Mouse (Mus musculus) MEL (cell line): ENCODE measurements around the gene Tnnt1. TPM values are rescaled to one million over a fixed set of nuclear protein-coding genes. Genes with fewer than 3 reads are reported as not detected.

Experiments used
- DNase-seq: peaks from one replicate; pipeline ENCODE4 v3.0.0; 2011; ENCODE audit warnings: low read depth, low spot score
- H3K27ac ChIP-seq: 2 replicates; pipeline ENCODE4 v1.5.1; 2012; ENCODE audit warnings: low read depth, mild to moderate bottlenecking, control low read depth, low read length, moderate library complexity; ENCODE audit not compliant: control insufficient read depth
- H3K27me3 ChIP-seq, 2 experiments: fragments of 150-350 bp in 1 of 2; sonication (generic) in 1 of 2; 2 replicates each; pipeline ENCODE4 v1.6.1; 2012; ENCODE audit warnings: low read length in 2 of 2, mild to moderate bottlenecking in 2 of 2, improper control_type of control experiment in 1 of 2, moderate library complexity in 1 of 2; ENCODE audit not compliant: insufficient read depth in 2 of 2, control insufficient read depth in 1 of 2
- H3K36me3 ChIP-seq, 2 experiments: 2 replicates each; pipeline ENCODE4 v1.6.1; 2012 to 2014; ENCODE audit warnings: low read length in 2 of 2, improper control_type of control experiment in 1 of 2, inconsistent platforms in 1 of 2, mild to moderate bottlenecking in 1 of 2; ENCODE audit not compliant: insufficient read depth in 2 of 2, control insufficient read depth in 1 of 2
- H3K4me1 ChIP-seq, 2 experiments: fragments of 150-350 bp in 1 of 2; sonication (generic) in 1 of 2; 2 replicates each; pipeline ENCODE4 v1.6.1; 2012; ENCODE audit warnings: low read length in 2 of 2, improper control_type of control experiment in 1 of 2, mild to moderate bottlenecking in 1 of 2; ENCODE audit not compliant: insufficient read depth in 2 of 2, control insufficient read depth in 1 of 2
- H3K4me3 ChIP-seq, 2 experiments: fragments of 150-350 bp in 1 of 2; sonication (generic) in 1 of 2; 2 replicates each; pipeline ENCODE4 v1.5.1; 2012; ENCODE audit warnings: low read depth in 2 of 2, low read length in 2 of 2, mild to moderate bottlenecking in 2 of 2, moderate library complexity in 2 of 2, control low read depth in 1 of 2, improper control_type of control experiment in 1 of 2; ENCODE audit not compliant: control insufficient read depth in 1 of 2, insufficient read depth in 1 of 2
- H3K79me2 ChIP-seq: 2 replicates; pipeline ENCODE4 v1.6.1; 2012; ENCODE audit warnings: mild to moderate bottlenecking, low read length, moderate library complexity; ENCODE audit not compliant: control insufficient read depth, poor library complexity, insufficient read depth
- H3K9ac ChIP-seq: 2 replicates; pipeline ENCODE4 v1.6.1; 2012; ENCODE audit warnings: low read depth, mild to moderate bottlenecking, control low read depth, low read length, moderate library complexity; ENCODE audit not compliant: control insufficient read depth, poor library complexity, severe bottlenecking
- H3K9me3 ChIP-seq: fragments of 150-350 bp; sonication (generic); replicated peaks from 2 replicates; pipeline ENCODE4 v1.6.1; 2012; ENCODE audit warnings: mild to moderate bottlenecking, low read length, improper control_type of control experiment, moderate library complexity; ENCODE audit not compliant: insufficient read depth
- BHLHE40 ChIP-seq: IDR thresholded peaks from 2 replicates; pipeline ENCODE4 v1.6.1; 2012; ENCODE audit warnings: low read depth, mild to moderate bottlenecking, inconsistent platforms, low read length, improper control_type of control experiment, borderline replicate concordance
- CHD1 ChIP-seq: IDR thresholded peaks from 2 replicates; pipeline ENCODE4 v1.6.1; 2012; ENCODE audit warnings: low read depth, mild to moderate bottlenecking, inconsistent platforms, low read length, improper control_type of control experiment
- CTCF ChIP-seq, 3 experiments: IDR thresholded peaks in 2 of 3; conservative IDR thresholded peaks in 1 of 3; 2 replicates each; pipeline ENCODE4 v1.5.1; 2011 to 2012; ENCODE audit warnings: low read length in 3 of 3, low read depth in 2 of 3, mild to moderate bottlenecking in 2 of 3, improper control_type of control experiment in 1 of 3, inconsistent platforms in 1 of 3, mixed read lengths in 1 of 3, moderate library complexity in 1 of 3; ENCODE audit not compliant: control insufficient read depth in 1 of 3, insufficient read depth in 1 of 3, poor library complexity in 1 of 3, severe bottlenecking in 1 of 3
- E2F4 ChIP-seq: IDR thresholded peaks from 2 replicates; pipeline ENCODE4 v1.6.1; 2011; ENCODE audit warnings: low read depth, low read length, improper control_type of control experiment, borderline replicate concordance
- ELF1 ChIP-seq: IDR thresholded peaks from 2 replicates; pipeline ENCODE4 v1.6.1; 2014; ENCODE audit warnings: low read depth, mild to moderate bottlenecking, inconsistent platforms, low read length, improper control_type of control experiment, moderate library complexity
- GATA1 ChIP-seq: IDR thresholded peaks from 2 replicates; pipeline ENCODE4 v1.6.1; 2011; ENCODE audit warnings: low read depth, low read length, improper control_type of control experiment
- HCFC1 ChIP-seq: IDR thresholded peaks from 2 replicates; pipeline ENCODE4 v1.6.1; 2012; ENCODE audit warnings: low read depth, mild to moderate bottlenecking, inconsistent platforms, low read length, improper control_type of control experiment, moderate library complexity
- KAT2A ChIP-seq: conservative IDR thresholded peaks from 2 replicates; pipeline ENCODE4 v1.6.1; 2012; ENCODE audit warnings: low read depth, low read length, improper control_type of control experiment, inconsistent platforms
- MAX ChIP-seq: IDR thresholded peaks from 2 replicates; pipeline ENCODE4 v1.6.1; 2011; ENCODE audit warnings: low read length, improper control_type of control experiment
- MAZ ChIP-seq: IDR thresholded peaks from 2 replicates; pipeline ENCODE4 v1.6.1; 2012; ENCODE audit warnings: low read depth, mild to moderate bottlenecking, inconsistent platforms, low read length, improper control_type of control experiment
- MXI1 ChIP-seq: IDR thresholded peaks from 2 replicates; pipeline ENCODE4 v1.6.1; 2011; ENCODE audit warnings: mild to moderate bottlenecking, low read depth, low read length, improper control_type of control experiment
- MYC ChIP-seq: IDR thresholded peaks from 2 replicates; pipeline ENCODE4 v1.6.1; 2011; ENCODE audit warnings: low read depth, mild to moderate bottlenecking, low read length, improper control_type of control experiment, moderate library complexity
- NRF1 ChIP-seq: IDR thresholded peaks from 2 replicates; pipeline ENCODE4 v1.6.1; 2014; ENCODE audit warnings: low read depth, mild to moderate bottlenecking, inconsistent platforms, low read length, improper control_type of control experiment, moderate library complexity; ENCODE audit not compliant: poor library complexity, insufficient read depth, severe bottlenecking
- POLR2AphosphoS2 ChIP-seq: IDR thresholded peaks from 2 replicates; pipeline ENCODE4 v1.6.1; 2011; ENCODE audit warnings: low read length, improper control_type of control experiment
- RAD21 ChIP-seq: IDR thresholded peaks from 2 replicates; pipeline ENCODE4 v1.6.1; 2011; ENCODE audit warnings: mild to moderate bottlenecking, low read depth, low read length, improper control_type of control experiment
- SIN3A ChIP-seq: IDR thresholded peaks from 2 replicates; pipeline ENCODE4 v1.6.1; 2012; ENCODE audit warnings: low read length, improper control_type of control experiment, inconsistent platforms
- SMC3 ChIP-seq: IDR thresholded peaks from 2 replicates; pipeline ENCODE4 v1.6.1; 2011; ENCODE audit warnings: low read depth, low read length, improper control_type of control experiment
- TAL1 ChIP-seq: IDR thresholded peaks from 2 replicates; pipeline ENCODE4 v1.6.1; 2012; ENCODE audit warnings: mild to moderate bottlenecking, inconsistent platforms, low read length, moderate library complexity, mixed read lengths
- TBP ChIP-seq: IDR thresholded peaks from 2 replicates; pipeline ENCODE4 v1.8.0; 2011; ENCODE audit warnings: low read depth, low read length, improper control_type of control experiment
- TCF12 ChIP-seq: IDR thresholded peaks from 2 replicates; pipeline ENCODE4 v1.6.1; 2014; ENCODE audit warnings: low read depth, mild to moderate bottlenecking, inconsistent platforms, low read length, improper control_type of control experiment, moderate library complexity
- USF1 ChIP-seq: IDR thresholded peaks from 2 replicates; pipeline ENCODE4 v1.6.1; 2014; ENCODE audit warnings: low read depth, mild to moderate bottlenecking, inconsistent platforms, low read length, improper control_type of control experiment, moderate library complexity
- ZKSCAN1 ChIP-seq: IDR thresholded peaks from 2 replicates; pipeline ENCODE4 v1.6.1; 2012; ENCODE audit warnings: low read depth, mild to moderate bottlenecking, inconsistent platforms, low read length, improper control_type of control experiment, moderate library complexity
- ZMIZ1 ChIP-seq: IDR thresholded peaks from 2 replicates; pipeline ENCODE4 v1.6.1; 2012; ENCODE audit warnings: low read depth, mild to moderate bottlenecking, inconsistent platforms, low read length, improper control_type of control experiment, moderate library complexity
- ZNF384 ChIP-seq: IDR thresholded peaks from 2 replicates; pipeline ENCODE4 v1.6.1; 2012; ENCODE audit warnings: low read depth, mild to moderate bottlenecking, inconsistent platforms, low read length, improper control_type of control experiment
- polyA plus RNA-seq, 2 experiments: library from polyadenylated mRNA; stranded (reverse) in 1 of 2; unstranded in 1 of 2; fragments of >175 nt in 1 of 2; fragments of >200 nt in 1 of 2; gene quantifications; 2 replicates each; pipeline versions ENCODE4 v1.2.1 to v1.2.4; 2012; ENCODE audit warnings: low replicate concordance in 2 of 2, low read depth in 1 of 2; ENCODE audit not compliant: insufficient read length in 2 of 2, insufficient read depth in 1 of 2, missing spikeins in 1 of 2
- total RNA-seq: library from RNA; depleted of rRNA; stranded (reverse); fragments of 300-350 nt; gene quantifications from 2 replicates; pipeline ENCODE4 v1.2.3, GENCODE M21; 2012

Gene Tnnt1
- total and polyA plus RNA-seq, 3 experiments, result 5.0 to 16.4 TPM; not detected in 1

DNA sequence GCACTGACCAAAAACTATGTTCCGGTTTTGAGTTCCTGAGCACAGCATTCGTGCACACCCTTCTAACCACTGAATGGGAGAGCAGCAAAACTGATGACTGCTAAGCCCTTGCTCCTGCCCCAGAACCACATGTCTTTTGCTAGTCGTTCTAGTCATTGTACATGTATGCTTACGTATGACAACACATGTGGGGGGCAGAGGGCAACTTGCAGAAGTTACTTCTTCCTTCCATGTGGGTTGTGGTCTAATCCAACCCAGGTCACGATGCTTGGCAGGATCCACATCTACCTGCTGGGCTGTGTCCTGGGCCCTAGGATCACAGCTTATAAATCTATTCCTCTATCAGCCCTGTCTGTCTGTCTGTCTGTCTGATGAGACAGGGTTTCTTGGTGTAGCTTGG is 12.3 kb downstream of the Tnnt1 start:
- DNase-seq, result peak; percentile 48
- H3K9ac ChIP-seq, result peak overlapping the region; percentile 53; the same call in 1 of the 2 replicates
- H3K4me3 ChIP-seq, result no peak overlapping the region

DNA sequence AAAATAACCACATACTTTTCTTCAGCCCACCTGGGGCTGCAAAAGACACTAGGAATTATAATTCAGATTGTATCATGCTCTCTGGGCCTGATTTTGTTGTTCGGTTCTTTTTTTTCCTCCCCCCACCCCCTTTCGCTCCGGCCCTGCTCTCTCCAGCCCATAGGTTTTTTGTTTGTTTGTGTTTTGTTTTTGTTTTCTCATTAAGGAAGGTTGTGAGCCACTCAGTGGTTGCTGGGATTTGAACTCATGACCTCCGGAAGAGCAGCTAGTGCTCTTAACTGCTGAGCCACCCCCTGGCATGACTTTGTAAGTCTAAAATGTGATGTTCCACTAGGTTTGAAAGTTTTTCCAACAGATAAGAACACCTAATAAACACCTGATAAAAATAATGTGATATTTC is 13.1 kb downstream of the Tnnt1 start:
- no peaks in the 10 kb centered on the region for H3K9me3 ChIP-seq
- H3K27ac ChIP-seq, result peak overlapping the region; percentile 87
- H3K4me1 ChIP-seq, result peaks cover 10 to 40% of the 10 kb centered on the region in 2 experiments
- peaks cover 36% of the 10 kb centered on the region for H3K79me2 ChIP-seq
- H3K27me3 ChIP-seq, result no peaks in the 10 kb centered on the region
- H3K36me3 ChIP-seq, result peaks cover 0 to 34% of the 10 kb centered on the region in 2 experiments; a peak in 2 of 4 replicates
- 0 out of 4 replicates have a peak overlapping the region, but pooled peaks of 1 of the 2 experiments have one; percentile 10 for H3K4me3 ChIP-seq
- no peak overlapping the region for H3K9ac ChIP-seq
- no peak for DNase-seq
- TF ChIP-seq ELF1, result no peak
- no peak for TF ChIP-seq TCF12

More for the DNA sequence above, 12.3 kb downstream of the Tnnt1 start:
- peaks cover 0 to 35% of the 10 kb centered on the region in 2 experiments; a peak in 2 of 4 replicates for H3K36me3 ChIP-seq
- H3K79me2 ChIP-seq, result peaks cover 28% of the 10 kb centered on the region
- peak overlapping the region; percentile 93 for H3K27ac ChIP-seq
- H3K27me3 ChIP-seq, result no peaks in the 10 kb centered on the region
- TF ChIP-seq MAX (no peak), TAL1 (no peak), CHD1 (no peak), E2F4 (no peak), SMC3 (no peak), ZKSCAN1 (no peak), RAD21 (no peak)
- no peaks in the 10 kb centered on the region for H3K9me3 ChIP-seq
- H3K4me1 ChIP-seq, result peaks cover 10 to 43% of the 10 kb centered on the region in 2 experiments

DNA sequence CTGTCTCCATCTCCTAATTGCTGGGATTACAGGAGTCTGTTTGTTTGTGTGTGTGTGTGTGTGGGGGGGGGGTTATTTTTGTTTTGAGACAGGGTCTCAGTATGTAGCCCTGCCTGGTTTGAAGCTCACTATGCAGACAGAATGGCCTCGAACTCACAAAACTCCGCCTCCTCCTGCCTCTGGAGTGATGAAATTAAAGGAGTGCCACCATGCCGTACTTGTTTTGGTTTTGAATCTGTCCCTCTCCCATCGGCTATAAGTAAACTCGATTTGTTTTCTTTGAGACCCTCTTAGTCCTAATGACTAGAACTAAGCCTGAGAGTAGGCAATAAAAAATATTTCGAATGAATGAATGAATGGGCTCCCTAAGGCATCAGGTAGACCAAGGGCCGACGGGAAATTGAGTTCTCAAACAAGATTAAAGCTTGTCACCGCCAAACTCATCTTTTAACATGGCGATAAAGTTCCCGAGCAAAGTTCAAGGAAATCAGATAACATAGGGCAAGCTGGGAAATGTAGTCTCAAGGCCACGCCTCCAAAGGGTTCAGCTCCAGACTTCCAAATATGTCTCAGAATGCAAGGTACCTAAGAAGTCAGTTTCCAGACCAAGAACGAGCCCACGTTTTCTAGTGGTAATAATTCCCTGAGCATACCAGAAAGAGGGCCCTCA is 13.6 kb downstream of the Tnnt1 start:
- Histone ChIP-seq H3K27ac (peak overlapping the region; percentile 87), H3K9me3 (no peaks in the 10 kb centered on the region)

More for the DNA sequence above, 13.6 kb downstream of the Tnnt1 start:
- H3K27me3 ChIP-seq, result no peaks in the 10 kb centered on the region
- H3K4me1 ChIP-seq, result peaks cover 10 to 40% of the 10 kb centered on the region in 2 experiments
- peaks cover 1 to 34% of the 10 kb centered on the region in 2 experiments; a peak in 3 of 4 replicates for H3K36me3 ChIP-seq
- TF ChIP-seq ZMIZ1 (no peak), MYC (0 out of 2 replicates have a peak, but pooled peaks have one; percentile 19), SIN3A (peak; percentile 89), E2F4 (no peak), BHLHE40 (no peak), MAZ (peak; percentile 50; the same call in 1 of the 2 replicates), MAX (peak; percentile 71; the same call in 1 of the 2 replicates), TBP (no peak), KAT2A (peak; percentile 92), NRF1 (no peak), USF1 (no peak), ZNF384 (no peak), CHD1 (no peak), RAD21 (no peak), HCFC1 (peak; percentile 95), ZKSCAN1 (no peak), POLR2AphosphoS2 (no peak), TCF12 (0 out of 2 replicates have a peak, but pooled peaks have one; percentile 31), MXI1 (peak; percentile 27), CTCF (IDR thresholded peaks at IDR 0.05 in 2 of 3, conservative IDR thresholded peaks at IDR 0.05 in 1 of 3; ENCODE audit: control insufficient read depth in 1 of 3, insufficient read depth in 1 of 3, low read depth in 2 of 3, low read length in 3 of 3, poor library complexity in 1 of 3, severe bottlenecking in 1 of 3) (no peak), ELF1 (peak; percentile 76), GATA1 (peak; percentile 97)
- H3K9ac ChIP-seq, result peak overlapping the region; percentile 93
- H3K4me3 ChIP-seq, result peak overlapping the region; percentile 90 to 92
- peak; percentile 87 for DNase-seq
- peaks cover 41% of the 10 kb centered on the region for H3K79me2 ChIP-seq
